Mouse (Mus musculus): ENCODE measurements around the gene Rsph4a. TPM values are rescaled to one million over a fixed set of nuclear protein-coding genes. Genes with fewer than 3 reads are reported as not detected.

Gene Rsph4a
- total RNA-seq, 1 experiment: 2.0 TPM

DNA sequence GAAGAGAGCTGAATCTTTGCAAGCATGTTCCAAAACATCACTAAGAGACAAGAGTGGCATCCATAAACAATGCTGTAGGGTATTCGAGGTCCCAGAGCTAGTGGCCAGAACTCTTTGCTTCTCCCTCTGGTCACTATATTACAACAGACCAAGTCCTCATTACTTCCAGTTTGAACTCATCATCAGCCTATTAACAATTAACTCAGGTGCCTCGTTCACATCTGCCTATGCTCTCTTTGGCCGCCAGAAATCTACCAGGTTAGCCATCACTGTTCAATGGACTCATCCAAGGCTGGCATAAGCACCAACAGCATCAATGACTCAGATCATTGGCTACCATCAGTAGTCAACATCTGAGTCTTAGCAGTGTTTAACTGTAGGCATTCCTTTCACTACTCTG lies 40.5 kb downstream of the Rsph4a start:
- Histone ChIP-seq H3K9me3 (ENCODE audit: control insufficient read depth, insufficient read depth, low read depth, low read length) (no peaks in the 10 kb centered on the region), H3K27ac (ENCODE audit: insufficient read depth, low read depth, low read length, poor library complexity, severe bottlenecking) (no peak overlapping the region), H3K36me3 (ENCODE audit: control insufficient read depth, insufficient read depth, low read length, poor library complexity, severe bottlenecking) (no peaks in the 10 kb centered on the region; the same call in 1 of the 2 replicates), H3K4me1 (ENCODE audit: control insufficient read depth in 2 of 2, insufficient read depth in 2 of 2, low read length in 2 of 2, poor library complexity in 1 of 2) (peaks cover 3% of the 10 kb centered on the region in 2 experiments; a peak in 2 of 4 replicates), H3K4me3 (ENCODE audit: insufficient read depth in 1 of 2, low read depth in 1 of 2, low read length in 2 of 2, poor library complexity in 1 of 2, severe bottlenecking in 1 of 2) (no peak overlapping the region), H3K9ac (ENCODE audit: insufficient read depth, low read depth, low read length, poor library complexity, severe bottlenecking) (no peak overlapping the region)
- TF ChIP-seq CHD2 (IDR thresholded peaks at IDR 0.05; ENCODE audit: low read depth, low read length) (no peak), HCFC1 (IDR thresholded peaks at IDR 0.05; ENCODE audit: borderline replicate concordance, insufficient read depth, low read length) (no peak), ZNF384 (IDR thresholded peaks at IDR 0.05; ENCODE audit: low read depth, low read length) (no peak), ZC3H11A (IDR thresholded peaks at IDR 0.05; ENCODE audit: borderline replicate concordance, low read depth, low read length) (no peak)
- DNase-seq (ENCODE audit: low read depth, low spot score): no peak
- in situ Hi-C loops (cut with MboI; ENCODE audit: low sequenced_read_pairs in 2 of 2, unreplicated experiment in 2 of 2): no loop called here

DNA sequence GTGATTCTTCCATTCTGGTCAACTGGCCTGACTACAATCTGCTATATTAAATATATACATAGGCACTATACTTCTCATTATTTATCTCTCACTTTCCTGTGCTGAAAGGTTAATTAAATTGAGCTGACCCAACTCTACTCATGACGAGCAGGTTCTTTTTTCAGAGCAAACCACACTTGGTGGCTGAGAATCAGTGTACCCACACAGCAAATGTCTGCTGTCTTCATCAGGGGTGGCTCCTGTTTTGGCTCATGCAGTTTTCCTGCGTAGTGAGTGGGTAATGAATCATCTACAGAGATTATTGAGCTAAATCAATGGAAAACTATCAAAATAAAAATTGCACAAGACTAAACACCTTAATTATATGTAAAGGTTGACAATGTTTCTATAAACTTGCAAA lies 41.4 kb downstream of the Rsph4a start:
- TF ChIP-seq CHD2 (IDR thresholded peaks at IDR 0.05; ENCODE audit: low read depth, low read length) (no peak), ZNF384 (IDR thresholded peaks at IDR 0.05; ENCODE audit: low read depth, low read length) (no peak), MAFK (IDR thresholded peaks at IDR 0.05; ENCODE audit: insufficient read depth, low read depth, low read length) (no peak), HCFC1 (IDR thresholded peaks at IDR 0.05; ENCODE audit: borderline replicate concordance, insufficient read depth, low read length) (no peak), ZC3H11A (IDR thresholded peaks at IDR 0.05; ENCODE audit: borderline replicate concordance, low read depth, low read length) (no peak)
- no peak overlapping the region for H3K27ac ChIP-seq (ENCODE audit: insufficient read depth, low read depth, low read length, poor library complexity, severe bottlenecking)
- H3K9ac ChIP-seq (ENCODE audit: insufficient read depth, low read depth, low read length, poor library complexity, severe bottlenecking): no peak overlapping the region
- peaks cover 1 to 3% of the 10 kb centered on the region in 2 experiments; a peak in 2 of 4 replicates for H3K4me1 ChIP-seq (ENCODE audit: control insufficient read depth in 2 of 2, insufficient read depth in 2 of 2, low read length in 2 of 2, poor library complexity in 1 of 2)
- no peak overlapping the region for H3K4me3 ChIP-seq (ENCODE audit: insufficient read depth in 1 of 2, low read depth in 1 of 2, low read length in 2 of 2, poor library complexity in 1 of 2, severe bottlenecking in 1 of 2)
- no peaks in the 10 kb centered on the region for H3K9me3 ChIP-seq (ENCODE audit: control insufficient read depth, insufficient read depth, low read depth, low read length)
- DNase-seq (ENCODE audit: low read depth, low spot score): no peak
- H3K36me3 ChIP-seq (ENCODE audit: control insufficient read depth, insufficient read depth, low read length, poor library complexity, severe bottlenecking): no peaks in the 10 kb centered on the region; the same call in 1 of the 2 replicates
- in situ Hi-C loops (cut with MboI; ENCODE audit: low sequenced_read_pairs in 2 of 2, unreplicated experiment in 2 of 2): no loop called here

DNA sequence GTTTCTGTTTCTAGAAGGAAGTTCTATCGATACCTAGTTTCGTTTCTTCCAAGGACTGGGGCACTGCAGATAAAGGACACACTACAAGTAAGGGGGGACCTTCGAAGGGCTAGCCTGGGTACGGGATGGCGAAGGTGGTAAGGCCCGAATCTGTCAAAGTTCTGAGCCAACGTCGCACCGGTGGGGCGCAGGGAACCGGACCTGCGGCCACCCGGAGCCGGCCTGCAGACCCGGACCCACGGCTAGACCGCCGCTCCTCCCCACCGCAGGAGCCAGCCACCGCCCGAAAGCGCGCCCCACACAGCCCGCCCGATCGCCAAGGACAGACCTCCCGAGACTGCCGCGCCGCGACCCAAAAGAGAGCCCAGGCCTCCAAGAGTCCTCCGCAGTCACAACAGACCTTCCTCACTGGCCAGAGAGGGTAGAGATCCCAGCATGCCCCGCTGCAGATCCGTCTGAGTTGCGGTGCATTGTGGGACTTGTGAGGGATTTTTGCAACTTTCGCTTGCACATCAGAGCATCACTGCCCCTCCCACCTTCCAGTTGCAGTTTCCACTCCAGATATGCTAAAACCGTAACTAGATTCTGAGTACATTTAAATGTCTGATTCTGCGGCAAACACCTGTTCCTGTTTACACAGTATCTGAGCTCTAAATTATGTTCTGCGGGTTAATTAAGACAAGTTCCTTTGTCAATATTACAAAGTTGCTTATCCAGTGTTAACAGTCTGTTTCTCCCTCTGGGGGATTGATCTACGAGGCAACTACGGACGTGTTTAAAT lies 46.1 kb downstream of the Rsph4a start, which contains the start of gene Zup1:
TSS of gene Zup1 (minus strand) at position 467 of the 781 bp plus-strand sequence.
- H3K9me3 ChIP-seq (ENCODE audit: control insufficient read depth, insufficient read depth, low read depth, low read length): no peaks in the 10 kb centered on the region
- DNase-seq (ENCODE audit: low read depth, low spot score): peak; percentile 43
- in situ Hi-C loops (cut with MboI; ENCODE audit: low sequenced_read_pairs in 2 of 2, unreplicated experiment in 2 of 2): no loop called here
- H3K4me1 ChIP-seq (ENCODE audit: control insufficient read depth in 2 of 2, insufficient read depth in 2 of 2, low read length in 2 of 2, poor library complexity in 1 of 2): no peaks in the 10 kb centered on the region; a peak in 1 of 4 replicates
- peak within 1 kb of the TSS; percentile 83 to 93 for H3K4me3 ChIP-seq (ENCODE audit: insufficient read depth in 1 of 2, low read depth in 1 of 2, low read length in 2 of 2, poor library complexity in 1 of 2, severe bottlenecking in 1 of 2)
- peak within 1 kb of the TSS; percentile 88 for H3K9ac ChIP-seq (ENCODE audit: insufficient read depth, low read depth, low read length, poor library complexity, severe bottlenecking)
- no peaks in the 10 kb centered on the region; the same call in 1 of the 2 replicates for H3K36me3 ChIP-seq (ENCODE audit: control insufficient read depth, insufficient read depth, low read length, poor library complexity, severe bottlenecking)
- TF ChIP-seq CHD2 (IDR thresholded peaks at IDR 0.05; ENCODE audit: low read depth, low read length) (no peak), HCFC1 (IDR thresholded peaks at IDR 0.05; ENCODE audit: borderline replicate concordance, insufficient read depth, low read length) (no peak), MAFK (IDR thresholded peaks at IDR 0.05; ENCODE audit: insufficient read depth, low read depth, low read length) (no peak), ZC3H11A (IDR thresholded peaks at IDR 0.05; ENCODE audit: borderline replicate concordance, low read depth, low read length) (no peak), ZNF384 (IDR thresholded peaks at IDR 0.05; ENCODE audit: low read depth, low read length) (no peak)
- H3K27ac ChIP-seq (ENCODE audit: insufficient read depth, low read depth, low read length, poor library complexity, severe bottlenecking): no peak within 1 kb of the TSS

DNA sequence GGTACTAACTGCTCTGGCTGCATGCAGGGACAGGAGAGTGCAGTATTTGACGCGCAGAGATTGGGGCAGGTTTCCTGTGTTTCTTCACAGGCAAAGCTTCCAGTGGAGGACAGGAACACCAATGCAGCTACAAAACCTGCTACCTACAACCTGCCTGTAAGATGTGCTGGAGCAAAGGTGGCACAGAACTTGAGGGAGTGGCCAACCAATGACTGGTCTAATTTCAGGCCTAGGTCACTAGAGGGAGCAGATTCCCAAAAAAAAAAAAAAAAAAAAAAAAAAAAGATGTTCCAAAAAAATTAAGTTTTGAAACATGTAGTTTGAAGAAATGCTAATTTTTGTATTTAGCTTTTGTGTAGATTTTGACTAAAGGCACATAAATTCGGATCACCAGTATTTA lies 47.6 kb downstream of the Rsph4a start:
- DNase-seq (ENCODE audit: low read depth, low spot score): no peak
- in situ Hi-C loops (cut with MboI; ENCODE audit: low sequenced_read_pairs in 2 of 2, unreplicated experiment in 2 of 2): no loop called here
- H3K4me1 ChIP-seq (ENCODE audit: control insufficient read depth in 2 of 2, insufficient read depth in 2 of 2, low read length in 2 of 2, poor library complexity in 1 of 2): no peaks in the 10 kb centered on the region; a peak in 1 of 4 replicates
- H3K9ac ChIP-seq (ENCODE audit: insufficient read depth, low read depth, low read length, poor library complexity, severe bottlenecking): no peak overlapping the region
- no peaks in the 10 kb centered on the region; the same call in 1 of the 2 replicates for H3K36me3 ChIP-seq (ENCODE audit: control insufficient read depth, insufficient read depth, low read length, poor library complexity, severe bottlenecking)
- no peak overlapping the region for H3K27ac ChIP-seq (ENCODE audit: insufficient read depth, low read depth, low read length, poor library complexity, severe bottlenecking)
- no peak overlapping the region for H3K4me3 ChIP-seq (ENCODE audit: insufficient read depth in 1 of 2, low read depth in 1 of 2, low read length in 2 of 2, poor library complexity in 1 of 2, severe bottlenecking in 1 of 2)
- no peaks in the 10 kb centered on the region for H3K9me3 ChIP-seq (ENCODE audit: control insufficient read depth, insufficient read depth, low read depth, low read length)
- peak; percentile 96 for TF ChIP-seq ZNF384 (IDR thresholded peaks at IDR 0.05; ENCODE audit: low read depth, low read length)
- TF ChIP-seq ZC3H11A (IDR thresholded peaks at IDR 0.05; ENCODE audit: borderline replicate concordance, low read depth, low read length): no peak

Other genes starting within 250 kb of the Rsph4a start
- gene Sult3a2, start 118.4 kb upstream of the Rsph4a start, total RNA-seq (2012; rRNA removed): not detected in 2 replicates
- gene Sult3a1, start 47.4 kb upstream of the Rsph4a start, total RNA-seq (2012; rRNA removed): not detected in 2 replicates
- gene Zup1, start 46.2 kb downstream of the Rsph4a start, total RNA-seq (2012; rRNA removed): 11.7 and 14.2 TPM in 2 replicates
- 106 and 149 TPM in 2 replicates for gene Rwdd1, start 114.5 kb downstream of the Rsph4a start, total RNA-seq (2012; rRNA removed)
- gene Trappc3l, start 132.5 kb downstream of the Rsph4a start, total RNA-seq (2012; rRNA removed): not detected in 2 replicates
- gene Calhm4, start 139.2 kb downstream of the Rsph4a start, total RNA-seq (2012; rRNA removed): 0.04 TPM in 1 of 2 replicates, not detected in the other
- gene Calhm5, start 191.4 kb downstream of the Rsph4a start, total RNA-seq (2012; rRNA removed): 1.6 TPM in 2 replicates
- gene Calhm6, start 222.9 kb downstream of the Rsph4a start, total RNA-seq (2012; rRNA removed): 2.1 and 2.3 TPM in 2 replicates